Mouse (Mus musculus): ENCODE measurements at regions not wholly inside any gene's neighbourhood (a gene's known extent, or its start where the extent isn't known, plus 50 kb on each side); places are given as distances from the start of the nearest gene placed in this dataset.
"Not testable (repeated sequence)": the region's sequence is repeated elsewhere in the genome, so short reads cannot be mapped to it uniquely, and the experiment has no call there.

DNA sequence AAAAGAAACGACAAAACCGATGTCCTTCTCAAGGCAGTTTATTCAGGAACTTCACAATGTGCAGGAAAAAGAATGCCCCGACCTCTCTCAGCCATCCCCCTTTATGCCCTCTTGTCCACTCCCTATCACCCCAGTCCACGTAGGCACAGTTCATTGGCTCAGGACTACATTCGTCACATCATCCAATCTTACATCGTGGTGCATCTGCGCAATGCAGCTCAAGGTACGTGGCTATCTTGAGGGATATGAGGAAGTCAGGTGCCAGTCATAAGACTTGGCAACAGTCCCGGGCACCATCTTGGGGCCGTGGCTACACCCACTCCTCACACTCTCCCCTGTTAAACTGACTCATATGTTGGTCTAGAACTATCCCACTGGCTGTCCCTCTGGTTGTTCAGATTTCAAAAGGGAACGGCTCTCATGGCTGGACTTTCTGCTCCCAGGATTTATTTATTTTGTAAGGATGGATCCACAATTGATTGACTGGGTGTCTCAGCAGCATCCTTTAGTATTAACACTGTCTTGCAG lies 87.4 kb upstream of the Olfr1402 start:
- WGBS: 78% methylated on average over 11 of the region's 11 CpGs
- H3K9me3 ChIP-seq (ENCODE audit: low read depth, low read length); H3K27ac ChIP-seq (ENCODE audit: low read depth); H3K4me3 ChIP-seq (ENCODE audit: low read depth, low read length); H3K27me3 ChIP-seq (ENCODE audit: insufficient read depth, low read length); H3K4me1 ChIP-seq (ENCODE audit: insufficient read depth); ATAC-seq (ENCODE audit: insufficient read depth); H3K4me2 ChIP-seq; H3K9ac ChIP-seq; DNase-seq; H3K36me3 ChIP-seq (ENCODE audit: insufficient read depth): not testable (repeated sequence)

GRCm38 (mm10) chr3:97507209-97507608 lies 85.4 kb upstream of the Olfr1402 start:
- no peak for TF ChIP-seq CTCF (IDR thresholded peaks at IDR 0.05; ENCODE audit: low read depth)
- ATAC-seq (ENCODE audit: insufficient read depth) (no peak), DNase-seq (no peak)
- Histone ChIP-seq H3K36me3 (ENCODE audit: insufficient read depth) (no peaks in the 10 kb centered on the region), H3K9ac (no peak overlapping the region), H3K4me2 (no peak overlapping the region), H3K4me1 (ENCODE audit: insufficient read depth) (no peaks in the 10 kb centered on the region), H3K27ac (ENCODE audit: low read depth) (no peak overlapping the region), H3K9me3 (ENCODE audit: low read depth, low read length) (no peaks in the 10 kb centered on the region), H3K4me3 (ENCODE audit: low read depth, low read length) (no peak overlapping the region), H3K27me3 (ENCODE audit: insufficient read depth, low read length) (no peaks in the 10 kb centered on the region)
- WGBS: 63% methylated on average over 8 of the region's 8 CpGs

- H3K4me3 ChIP-seq (ENCODE audit: low read depth, low read length): no peak overlapping the region
- 47% methylated on average over 4 of the region's 4 CpGs for WGBS
- H3K4me1 ChIP-seq (ENCODE audit: insufficient read depth): no peaks in the 10 kb centered on the region
- H3K36me3 ChIP-seq (ENCODE audit: insufficient read depth): no peaks in the 10 kb centered on the region
- TF ChIP-seq CTCF (IDR thresholded peaks at IDR 0.05; ENCODE audit: low read depth): no peak
- H3K9ac ChIP-seq: no peak overlapping the region
- no peak overlapping the region for H3K27ac ChIP-seq (ENCODE audit: low read depth)
- no peaks in the 10 kb centered on the region for H3K27me3 ChIP-seq (ENCODE audit: insufficient read depth, low read length)
- DNase-seq (peak; percentile 5), ATAC-seq (ENCODE audit: insufficient read depth) (no peak)
- no peaks in the 10 kb centered on the region for H3K9me3 ChIP-seq (ENCODE audit: low read depth, low read length)
- no peak overlapping the region for H3K4me2 ChIP-seq
Measured at GRCm38 (mm10) chr3:97491904-97492303, 70.1 kb upstream of the Olfr1402 start.

DNA sequence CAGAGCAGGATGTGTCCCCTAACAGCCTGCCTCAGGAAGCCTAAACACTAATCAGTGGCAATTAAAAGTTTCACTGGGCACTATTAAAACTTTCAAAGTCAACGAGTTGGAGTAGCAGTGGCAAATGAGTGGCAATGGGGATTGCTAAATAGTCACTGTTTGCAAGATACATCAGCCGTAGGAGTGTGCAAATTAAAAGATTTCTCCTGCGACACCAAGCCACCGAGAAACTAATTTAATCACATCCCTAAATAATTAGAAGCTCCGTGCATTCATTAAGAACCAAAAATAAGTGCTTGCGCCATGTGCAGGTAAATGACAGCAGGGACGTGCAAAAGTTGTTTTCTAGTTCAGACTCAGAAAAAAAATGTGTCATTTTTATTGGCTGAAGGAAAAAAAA lies 69.4 kb upstream of the Olfr1402 start:
- no peak for ATAC-seq (ENCODE audit: insufficient read depth)
- 78% methylated on average over 7 of the region's 7 CpGs for WGBS

GRCm38 (mm10) chr3:97489336-97489735 lies 67.5 kb upstream of the Olfr1402 start:
- no peaks in the 10 kb centered on the region for H3K36me3 ChIP-seq (ENCODE audit: insufficient read depth)
- H3K27me3 ChIP-seq (ENCODE audit: insufficient read depth, low read length): no peaks in the 10 kb centered on the region
- no peak for TF ChIP-seq CTCF (IDR thresholded peaks at IDR 0.05; ENCODE audit: low read depth)
- 90% methylated on average over 9 of the region's 9 CpGs for WGBS
- no peak overlapping the region for H3K4me3 ChIP-seq (ENCODE audit: low read depth, low read length)
- H3K9me3 ChIP-seq (ENCODE audit: low read depth, low read length): no peaks in the 10 kb centered on the region
- DNase-seq (no peak), ATAC-seq (ENCODE audit: insufficient read depth) (no peak)
- H3K9ac ChIP-seq: no peak overlapping the region
- H3K27ac ChIP-seq (ENCODE audit: low read depth): no peak overlapping the region
- no peaks in the 10 kb centered on the region for H3K4me1 ChIP-seq (ENCODE audit: insufficient read depth)
- no peak overlapping the region for H3K4me2 ChIP-seq

More for the DNA sequence above, 69.4 kb upstream of the Olfr1402 start:
- no peak for DNase-seq
- Histone ChIP-seq H3K9me3 (ENCODE audit: low read depth, low read length) (no peaks in the 10 kb centered on the region), H3K27ac (ENCODE audit: low read depth) (no peak overlapping the region), H3K4me3 (ENCODE audit: low read depth, low read length) (no peak overlapping the region), H3K4me1 (ENCODE audit: insufficient read depth) (no peaks in the 10 kb centered on the region), H3K9ac (no peak overlapping the region), H3K27me3 (ENCODE audit: insufficient read depth, low read length) (no peaks in the 10 kb centered on the region), H3K36me3 (ENCODE audit: insufficient read depth) (no peaks in the 10 kb centered on the region), H3K4me2 (no peak overlapping the region)
- no peak for TF ChIP-seq CTCF (IDR thresholded peaks at IDR 0.05; ENCODE audit: low read depth)

Data from lung, embryonic 14.5 days (tissue).